Mouse (Mus musculus) myocyte (in vitro differentiated cells): ENCODE data around the gene Tpgs1.

Experiments used
- CEBPB ChIP-seq: IDR thresholded peaks from 2 replicates; pipeline ENCODE4 v1.6.1; 2011; ENCODE audit warnings: mild to moderate bottlenecking, moderate library complexity; ENCODE audit not compliant: poor library complexity, insufficient read depth, severe bottlenecking
- E2F4 ChIP-seq: IDR thresholded peaks from one replicate; pipeline ENCODE4 v1.6.1; 2011; ENCODE audit warnings: mild to moderate bottlenecking, control low read depth, moderate library complexity; ENCODE audit not compliant: insufficient read depth
- MAX ChIP-seq: IDR thresholded peaks from one replicate; pipeline ENCODE4 v1.6.1; 2011; ENCODE audit warnings: low read depth, mild to moderate bottlenecking, control low read depth
- MYOD1 ChIP-seq, 3 experiments: IDR thresholded peaks; one replicate each; pipeline ENCODE4 v1.6.1; 2011; ENCODE audit warnings: control low read depth in 2 of 3, low read depth in 2 of 3, mild to moderate bottlenecking in 2 of 3, moderate library complexity in 1 of 3; ENCODE audit not compliant: insufficient read length in 2 of 3, control insufficient read depth in 1 of 3
- MYOG ChIP-seq, 3 experiments: IDR thresholded peaks; one replicate each; pipeline ENCODE4 v1.6.1; 2011; ENCODE audit warnings: control low read depth in 2 of 3, low read depth in 2 of 3, mild to moderate bottlenecking in 2 of 3; ENCODE audit not compliant: insufficient read length in 2 of 3, control insufficient read depth in 1 of 3, insufficient read depth in 1 of 3
- POLR2A ChIP-seq: IDR thresholded peaks from one replicate; pipeline ENCODE4 v1.6.1; 2011; ENCODE audit warnings: low read depth, mild to moderate bottlenecking, control low read depth, moderate library complexity; ENCODE audit not compliant: insufficient read length
- POLR2AphosphoS2 ChIP-seq: IDR thresholded peaks from one replicate; pipeline ENCODE4 v1.6.1; 2011; ENCODE audit warnings: low read depth, control low read depth; ENCODE audit not compliant: insufficient read length
- SRF ChIP-seq: IDR thresholded peaks from one replicate; pipeline ENCODE4 v1.6.1; 2011; ENCODE audit warnings: low read depth; ENCODE audit not compliant: control insufficient read depth, insufficient read length
- TCF12 ChIP-seq: IDR thresholded peaks from one replicate; pipeline ENCODE4 v1.6.1; 2011; ENCODE audit warnings: mild to moderate bottlenecking, control low read depth; ENCODE audit not compliant: poor library complexity, insufficient read depth, severe bottlenecking
- USF1 ChIP-seq: IDR thresholded peaks from one replicate; pipeline ENCODE4 v1.6.1; 2011; ENCODE audit warnings: low read depth, mild to moderate bottlenecking, control low read depth, moderate library complexity

DNA sequence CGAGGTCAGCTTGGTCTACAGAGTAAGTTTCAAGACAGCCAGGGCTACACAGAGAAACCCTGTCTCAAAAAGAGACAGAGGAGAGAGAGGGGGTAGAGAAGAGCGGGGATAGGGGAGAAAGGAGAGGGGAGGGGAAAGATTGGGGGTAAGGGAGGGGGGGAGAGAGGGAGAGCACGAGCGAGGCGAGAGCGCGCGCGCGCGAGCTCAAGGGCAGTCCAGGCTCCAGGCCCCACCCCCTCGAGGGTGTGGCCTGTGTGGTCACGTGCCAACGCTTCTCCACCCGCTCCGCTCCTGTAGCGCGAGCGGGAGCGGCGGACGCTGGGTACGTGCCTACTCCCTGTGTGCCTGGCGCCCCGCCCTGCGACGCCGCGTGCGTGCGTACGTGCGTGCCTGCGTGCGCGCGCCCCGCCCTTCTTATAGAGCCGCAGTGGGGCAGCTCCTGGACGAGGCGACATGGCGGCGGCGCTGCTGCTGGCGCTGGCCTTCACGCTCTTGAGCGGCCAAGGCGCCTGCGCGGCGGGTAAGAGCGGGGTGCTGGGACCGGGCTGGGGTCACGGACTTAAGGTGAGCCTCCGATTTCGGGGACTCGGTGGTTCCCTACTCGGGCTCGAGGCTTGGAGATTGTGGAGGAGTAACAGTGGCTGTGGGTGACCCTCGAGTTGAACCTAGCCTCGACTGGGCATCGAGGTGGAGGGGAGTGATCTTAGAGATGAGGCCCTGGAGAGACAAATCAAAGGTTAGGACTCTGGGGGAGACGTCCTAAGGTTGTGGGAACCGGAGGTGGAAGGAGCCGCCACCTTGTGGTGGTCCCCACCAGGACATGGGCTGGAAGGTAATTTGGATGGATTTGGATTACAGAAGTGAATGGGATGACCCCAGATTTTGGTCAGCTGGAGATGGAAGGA lies 35.1 kb downstream of the Tpgs1 start, which contains the start of gene Bsg:
- TF ChIP-seq POLR2A, result peak; percentile 99
- TF ChIP-seq USF1, result peak; percentile 91
- no peak for TF ChIP-seq TCF12
- no peak for TF ChIP-seq MAX
- TF ChIP-seq E2F4, result no peak
- TF ChIP-seq MYOG (IDR thresholded peaks at IDR 0.05; ENCODE audit: control insufficient read depth in 1 of 3, insufficient read depth in 1 of 3, insufficient read length in 2 of 3, low read depth in 2 of 3), result peak in 2 of 3 experiments; percentile 23 to 53
- peak in 1 of 3 experiments; percentile 2 for TF ChIP-seq MYOD1 (IDR thresholded peaks at IDR 0.05; ENCODE audit: control insufficient read depth in 1 of 3, insufficient read length in 2 of 3, low read depth in 2 of 3)
- peak; percentile 43 for TF ChIP-seq SRF
- peak; percentile 97 for TF ChIP-seq POLR2AphosphoS2
- no peak for TF ChIP-seq CEBPB
